Mouse (Mus musculus) heart, embryonic 11.5 days (tissue): Measurements from ENCODE around the gene Tnfrsf25. TPM values are rescaled to one million over a fixed set of nuclear protein-coding genes. Genes with fewer than 3 reads are reported as not detected.
A peak's percentile ranks its signal among the peaks of the same experiment; 100 is the strongest.

Experiments used
- ATAC-seq: fragments of 200-750 bp; cut with Nextera tagmentation; replicated peaks from 2 replicates; pipeline ENCODE4 v1.8.0; 2017; ENCODE audit warnings: moderate library complexity; ENCODE audit not compliant: insufficient number of reproducible peaks, low FRiP score, low TSS enrichment
- H3K27ac ChIP-seq: fragments of 300-500 bp; sonication (generic); 2 replicates; pipeline ENCODE4 v1.5.1; 2014; ENCODE audit warnings: mild to moderate bottlenecking, low read depth, low read length
- H3K27me3 ChIP-seq: fragments of 300-500 bp; sonication (generic); 2 replicates; pipeline ENCODE4 v1.6.1; 2014; ENCODE audit warnings: mild to moderate bottlenecking, low read length, mixed read lengths; ENCODE audit not compliant: control insufficient read depth, insufficient read depth
- H3K36me3 ChIP-seq: fragments of 300-500 bp; sonication (generic); 2 replicates; pipeline ENCODE4 v1.6.1; 2014; ENCODE audit warnings: mild to moderate bottlenecking, low read length, moderate library complexity, mixed read lengths; ENCODE audit not compliant: control insufficient read depth, insufficient read depth
- H3K4me1 ChIP-seq: fragments of 300-500 bp; sonication (generic); 2 replicates; pipeline ENCODE4 v1.6.1; 2014; ENCODE audit warnings: low read length; ENCODE audit not compliant: control insufficient read depth, insufficient read depth
- H3K4me2 ChIP-seq: fragments of 300-500 bp; sonication (generic); 2 replicates; pipeline ENCODE4 v1.6.1; 2014; ENCODE audit warnings: mild to moderate bottlenecking, moderate library complexity
- H3K4me3 ChIP-seq: fragments of 300-500 bp; sonication (generic); 2 replicates; pipeline ENCODE4 v1.5.1; 2014; ENCODE audit warnings: low read depth, low read length
- H3K9ac ChIP-seq: fragments of 300-500 bp; sonication (generic); 2 replicates; pipeline ENCODE4 v1.6.1; 2014; ENCODE audit warnings: mild to moderate bottlenecking, low read depth, low read length, moderate library complexity
- H3K9me3 ChIP-seq: fragments of 300-500 bp; sonication (generic); replicated peaks from 2 replicates; pipeline ENCODE4 v1.6.1; 2016; ENCODE audit warnings: low read length; ENCODE audit not compliant: control insufficient read depth
- WGBS: fragments of 180-500 bp; shearing (Covaris S2); extraction: QIAGEN DNeasy Blood & Tissue Kit; methylation state at CpG from one replicate; pipeline ENCODE4 v1.1.7; 2014; ENCODE audit not compliant: insufficient replicate concordance; 5-methylcytosine and 5-hydroxymethylcytosine counted together
- polyA plus RNA-seq: library from polyadenylated mRNA; unstranded; fragments of >200 nt; fragmentation: Nextera tagmentation; extraction: Ambion mirVana; gene quantifications from 2 replicates; pipeline ENCODE4 v1.2.1, GENCODE M21; 2014

Gene Tnfrsf25
- polyA plus RNA-seq, 1 experiment from 2014 or later, result 0.27 TPM

GRCm38 (mm10) chr4:152097911-152098799 is 17.6 kb upstream of the Tnfrsf25 start:
- Histone ChIP-seq H3K4me2 (peak overlapping the region; percentile 59), H3K27ac (no peak overlapping the region), H3K4me1 (peaks cover 19% of the 10 kb centered on the region), H3K9ac (0 out of 2 replicates have a peak overlapping the region, but pooled peaks have one; percentile 30), H3K4me3 (peak overlapping the region; percentile 42), H3K27me3 (0 out of 2 replicates have a peak, but pooled peaks cover 3% of the 10 kb centered on the region), H3K9me3 (no peaks in the 10 kb centered on the region), H3K36me3 (no peaks in the 10 kb centered on the region; the same call in 1 of the 2 replicates)
- ATAC-seq, result no peak
- WGBS, result 28% methylated on average over 11 of the region's 11 CpGs

- H3K9ac ChIP-seq, result no peak overlapping the region
- H3K27me3 ChIP-seq, result 0 out of 2 replicates have a peak, but pooled peaks cover 3% of the 10 kb centered on the region
- H3K4me3 ChIP-seq, result no peak overlapping the region
- H3K9me3 ChIP-seq, result no peaks in the 10 kb centered on the region
- peaks cover 19% of the 10 kb centered on the region for H3K4me1 ChIP-seq
- ATAC-seq, result no peak
- no peak overlapping the region for H3K4me2 ChIP-seq
- no peak overlapping the region for H3K27ac ChIP-seq
- H3K36me3 ChIP-seq, result peaks cover 6% of the 10 kb centered on the region
- 62% methylated on average over 11 of the region's 11 CpGs for WGBS
These were observed 15.2 kb upstream of the Tnfrsf25 start for GRCm38 (mm10) chr4:152100541-152100940.

- Histone ChIP-seq H3K27ac (no peak overlapping the region), H3K4me1 (peaks cover 15% of the 10 kb centered on the region), H3K36me3 (peaks cover 8% of the 10 kb centered on the region), H3K4me3 (no peak overlapping the region), H3K27me3 (0 out of 2 replicates have a peak, but pooled peaks cover 3% of the 10 kb centered on the region), H3K4me2 (no peak overlapping the region), H3K9me3 (no peaks in the 10 kb centered on the region), H3K9ac (no peak overlapping the region)
- no peak for ATAC-seq
- 52% methylated on average over 7 of the region's 7 CpGs for WGBS
These were observed 14.6 kb upstream of the Tnfrsf25 start for GRCm38 (mm10) chr4:152101081-152101653.

GRCm38 (mm10) chr4:152101921-152102320 is 13.8 kb upstream of the Tnfrsf25 start:
- Histone ChIP-seq H3K4me1 (peaks cover 11% of the 10 kb centered on the region), H3K9me3 (no peaks in the 10 kb centered on the region), H3K36me3 (peaks cover 8% of the 10 kb centered on the region), H3K4me3 (no peak overlapping the region), H3K27ac (peak overlapping the region; percentile 0; the same call in 1 of the 2 replicates), H3K4me2 (no peak overlapping the region), H3K27me3 (0 out of 2 replicates have a peak, but pooled peaks cover 3% of the 10 kb centered on the region), H3K9ac (no peak overlapping the region)
- no peak for ATAC-seq
- 90% methylated on average over 16 of the region's 16 CpGs for WGBS

- Histone ChIP-seq H3K36me3 (peaks cover 8% of the 10 kb centered on the region), H3K4me2 (no peak overlapping the region), H3K4me1 (peaks cover 14% of the 10 kb centered on the region), H3K9me3 (no peaks in the 10 kb centered on the region), H3K27me3 (no peaks in the 10 kb centered on the region), H3K9ac (no peak overlapping the region), H3K27ac (no peak overlapping the region), H3K4me3 (no peak overlapping the region)
- ATAC-seq, result no peak
- WGBS, result 35% methylated on average over 7 of the region's 7 CpGs
These were observed 12.7 kb upstream of the Tnfrsf25 start for GRCm38 (mm10) chr4:152103025-152103424.

- Histone ChIP-seq H3K4me2 (peak overlapping the region; percentile 90; the same call in 1 of the 2 replicates), H3K36me3 (peaks cover 15% of the 10 kb centered on the region), H3K27ac (no peak overlapping the region), H3K9ac (no peak overlapping the region), H3K27me3 (no peaks in the 10 kb centered on the region), H3K4me1 (peaks cover 10% of the 10 kb centered on the region; the same call in 1 of the 2 replicates), H3K9me3 (no peaks in the 10 kb centered on the region), H3K4me3 (no peak overlapping the region)
- 47% methylated on average over 9 of the region's 9 CpGs for WGBS
- no peak for ATAC-seq
These were observed 9.0 kb upstream of the Tnfrsf25 start for GRCm38 (mm10) chr4:152106746-152107145.

- H3K4me3 ChIP-seq, result peak overlapping the region; percentile 45
- H3K4me1 ChIP-seq, result peaks cover 10% of the 10 kb centered on the region; the same call in 1 of the 2 replicates
- H3K36me3 ChIP-seq, result peaks cover 15% of the 10 kb centered on the region
- 17% methylated on average over 24 of the region's 24 CpGs for WGBS
- H3K9me3 ChIP-seq, result no peaks in the 10 kb centered on the region
- peak overlapping the region; percentile 68 for H3K27ac ChIP-seq
- peak overlapping the region; percentile 43; the same call in 1 of the 2 replicates for H3K9ac ChIP-seq
- peak overlapping the region; percentile 90 for H3K4me2 ChIP-seq
- peak; percentile 79 for ATAC-seq
- H3K27me3 ChIP-seq, result no peaks in the 10 kb centered on the region
These were observed 8.2 kb upstream of the Tnfrsf25 start for GRCm38 (mm10) chr4:152107493-152107892.

- peak overlapping the region; percentile 45 for H3K4me3 ChIP-seq
- H3K4me2 ChIP-seq, result peak overlapping the region; percentile 90
- WGBS, result 14% methylated on average over 30 of the region's 30 CpGs
- H3K9me3 ChIP-seq, result no peaks in the 10 kb centered on the region
- H3K27ac ChIP-seq, result peak overlapping the region; percentile 68
- H3K9ac ChIP-seq, result peak overlapping the region; percentile 43; the same call in 1 of the 2 replicates
- H3K36me3 ChIP-seq, result peaks cover 15% of the 10 kb centered on the region
- H3K4me1 ChIP-seq, result peaks cover 10% of the 10 kb centered on the region; the same call in 1 of the 2 replicates
- H3K27me3 ChIP-seq, result 0 out of 2 replicates have a peak, but pooled peaks cover 3% of the 10 kb centered on the region
- ATAC-seq, result peak; percentile 91
These were observed 7.7 kb upstream of the Tnfrsf25 start for GRCm38 (mm10) chr4:152107971-152108509.
